Mouse (Mus musculus) stomach, embryonic 14.5 days (tissue): ENCODE results near the gene Nlrp4c. TPM values are rescaled to one million over a fixed set of nuclear protein-coding genes. Genes with fewer than 3 reads are reported as not detected.

ENCODE experiments used
- ATAC-seq: fragments of 200-750 bp; cut with Nextera tagmentation; 2 replicates; pipeline ENCODE4 v1.8.0; 2017; ENCODE audit warnings: low read depth, moderate TSS enrichment; ENCODE audit not compliant: insufficient number of reproducible peaks, insufficient read depth, low FRiP score
- H3K27ac ChIP-seq: fragments of 300-500 bp; sonication (generic); 2 replicates; pipeline ENCODE4 v1.5.1; 2014; ENCODE audit warnings: mild to moderate bottlenecking, low read length, moderate library complexity, mixed read lengths
- H3K27me3 ChIP-seq: fragments of 300-500 bp; sonication (generic); 2 replicates; pipeline ENCODE4 v1.6.1; 2014; ENCODE audit warnings: low read length, control low read depth, mixed read lengths; ENCODE audit not compliant: control insufficient read depth, insufficient read depth
- H3K36me3 ChIP-seq: fragments of 300-500 bp; sonication (generic); 2 replicates; pipeline ENCODE4 v1.6.1; 2014; ENCODE audit warnings: mild to moderate bottlenecking, control low read depth, low read length, moderate library complexity, mixed read lengths; ENCODE audit not compliant: control insufficient read depth, insufficient read depth
- H3K4me1 ChIP-seq: fragments of 300-500 bp; sonication (generic); 2 replicates; pipeline ENCODE4 v1.6.1; 2014; ENCODE audit warnings: low read length, control low read depth, mixed read lengths; ENCODE audit not compliant: control insufficient read depth, insufficient read depth
- H3K4me2 ChIP-seq: fragments of 300-500 bp; sonication (generic); replicated peaks from 2 replicates; pipeline ENCODE4 v1.6.1; 2014; ENCODE audit warnings: low read depth, low read length, control low read depth
- H3K4me3 ChIP-seq: fragments of 300-500 bp; sonication (generic); 2 replicates; pipeline ENCODE4 v1.5.1; 2014; ENCODE audit warnings: low read depth, low read length, control low read depth
- H3K9ac ChIP-seq: fragments of 300-500 bp; sonication (generic); replicated peaks from 2 replicates; pipeline ENCODE4 v1.6.1; 2014; ENCODE audit warnings: low read depth, mild to moderate bottlenecking, control low read depth, low read length, moderate library complexity, mixed read lengths
- H3K9me3 ChIP-seq: fragments of 300-500 bp; sonication (generic); 2 replicates; pipeline ENCODE4 v1.6.1; 2016; ENCODE audit warnings: low read depth, low read length, control low read depth; ENCODE audit not compliant: control insufficient read depth
- WGBS: fragments of 180-500 bp; shearing (Covaris S2); extraction: QIAGEN DNeasy Blood & Tissue Kit; methylation state at CpG from one replicate; pipeline ENCODE4 v1.1.7; 2014; 5-methylcytosine and 5-hydroxymethylcytosine counted together
- polyA plus RNA-seq: library from polyadenylated mRNA; unstranded; fragments of >200 nt; fragmentation: Nextera tagmentation; extraction: Ambion mirVana; gene quantifications from 2 replicates; pipeline ENCODE4 v1.2.1, GENCODE M21; 2014

The Nlrp4c gene
- polyA plus RNA-seq, 1 experiment from 2014 or later, result not detected

GRCm38 (mm10) chr7:6152036-6152435, 107.1 kb downstream of the Nlrp4c start:
- no peak for ATAC-seq

GRCm38 (mm10) chr7:6153131-6153530, 108.2 kb downstream of the Nlrp4c start:
- Histone ChIP-seq H3K9ac (no peak overlapping the region), H3K27me3 (no peaks in the 10 kb centered on the region), H3K9me3 (no peaks in the 10 kb centered on the region), H3K4me2 (no peak overlapping the region), H3K4me1 (peaks cover 27% of the 10 kb centered on the region), H3K36me3 (no peaks in the 10 kb centered on the region), H3K27ac (no peak overlapping the region), H3K4me3 (no peak overlapping the region)
- WGBS, result 94% methylated on average over 3 of the region's 3 CpGs
- ATAC-seq, result no peak

More at GRCm38 (mm10) chr7:6152036-6152435, 107.1 kb downstream of the Nlrp4c start:
- no peak overlapping the region for H3K27ac ChIP-seq
- H3K4me1 ChIP-seq, result peaks cover 34% of the 10 kb centered on the region
- 77% methylated on average over 3 of the region's 3 CpGs for WGBS
- H3K36me3 ChIP-seq, result no peaks in the 10 kb centered on the region
- H3K4me3 ChIP-seq, result no peak overlapping the region
- H3K9ac ChIP-seq, result no peak overlapping the region
- H3K4me2 ChIP-seq, result no peak overlapping the region
- H3K9me3 ChIP-seq, result no peaks in the 10 kb centered on the region
- no peaks in the 10 kb centered on the region for H3K27me3 ChIP-seq

GRCm38 (mm10) chr7:6154164-6154563, 109.2 kb downstream of the Nlrp4c start:
- Histone ChIP-seq H3K9me3 (no peaks in the 10 kb centered on the region), H3K4me1 (peaks cover 19% of the 10 kb centered on the region), H3K27me3 (no peaks in the 10 kb centered on the region), H3K27ac (no peak overlapping the region), H3K4me2 (peak overlapping the region; percentile 76), H3K9ac (no peak overlapping the region), H3K36me3 (no peaks in the 10 kb centered on the region), H3K4me3 (peak overlapping the region; percentile 80; the same call in 1 of the 2 replicates)
- WGBS, result 68% methylated on average over 5 of the region's 5 CpGs
- ATAC-seq, result no peak

Other genes starting within 250 kb of the Nlrp4c start
- gene Vmn1r63, start 239.7 kb upstream of the Nlrp4c start, polyA plus RNA-seq, result not detected in 2 replicates
- gene Vmn1r64, start 160.6 kb upstream of the Nlrp4c start, polyA plus RNA-seq, result not detected in 2 replicates
- gene Vmn1r65, start 34.2 kb upstream of the Nlrp4c start, polyA plus RNA-seq, result not detected in 2 replicates
- 14.6 and 18.1 TPM in 2 replicates for gene Zfp787, start 110.8 kb downstream of the Nlrp4c start, polyA plus RNA-seq
- gene Zfp444, start 127.1 kb downstream of the Nlrp4c start, polyA plus RNA-seq, result 43.5 and 52.4 TPM in 2 replicates
- gene Galp, start 151.9 kb downstream of the Nlrp4c start, polyA plus RNA-seq, result not detected in 2 replicates
- gene Zscan5b, start 177.1 kb downstream of the Nlrp4c start, polyA plus RNA-seq, result not detected in 2 replicates
- not detected in 2 replicates for gene Epp13, start 207.5 kb downstream of the Nlrp4c start, polyA plus RNA-seq
- 8.7 and 9.0 TPM in 2 replicates for gene Zfp667, start 241.4 kb downstream of the Nlrp4c start, polyA plus RNA-seq